Mouse (Mus musculus): Measurements from ENCODE around the gene Calr. TPM values are rescaled to one million over a fixed set of nuclear protein-coding genes. Genes with fewer than 3 reads are reported as not detected.
"Not testable (repeated sequence)": the region's sequence is repeated elsewhere in the genome, so short reads cannot be mapped to it uniquely, and the experiment has no call there.

Gene Calr
- polyA plus RNA-seq, 1 experiment from 2014 or later, result 944 TPM

DNA sequence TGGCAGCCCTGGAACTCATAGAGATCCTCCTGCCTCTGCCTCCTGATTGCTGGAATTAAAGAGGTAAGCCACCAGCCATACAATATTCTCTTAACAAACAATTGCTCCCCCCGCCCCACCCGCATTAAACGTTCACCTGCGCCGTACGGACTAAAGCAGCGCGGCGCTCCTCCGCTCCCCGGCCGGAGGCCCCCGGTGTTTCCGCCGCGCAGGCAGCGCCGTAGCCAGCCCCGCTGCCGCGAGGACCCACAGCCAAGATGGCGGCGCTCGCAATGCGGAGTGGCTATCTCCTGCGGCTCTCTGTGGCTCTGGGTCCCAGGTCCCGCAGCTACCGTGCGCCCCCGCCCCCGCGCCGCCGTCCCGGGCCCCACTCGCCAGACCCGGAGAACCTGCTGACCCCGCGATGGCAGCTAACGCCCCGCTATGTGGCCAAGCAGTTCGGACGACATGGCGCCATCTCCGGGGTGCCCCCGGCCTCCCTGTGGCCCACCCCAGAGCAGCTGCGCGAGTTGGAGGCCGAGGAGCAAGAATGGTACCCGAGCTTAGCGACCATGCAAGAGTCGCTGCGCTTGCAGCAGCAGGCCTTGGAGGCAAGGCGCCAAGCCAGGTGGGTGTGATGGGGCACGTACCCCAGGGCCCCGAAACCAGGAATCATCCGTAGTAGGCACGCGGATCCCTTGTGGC lies 14.6 kb downstream of the Calr start:
- no peaks in the 10 kb centered on the region for H3K9me3 ChIP-seq
- H3K9ac ChIP-seq, result peak overlapping the region; percentile 88
- no peaks in the 10 kb centered on the region for H3K27me3 ChIP-seq
- 1% methylated on average over 59 of the region's 59 CpGs for WGBS
- peak overlapping the region; percentile 55 for H3K4me2 ChIP-seq (replicated peaks)
- peaks cover 35% of the 10 kb centered on the region for H3K36me3 ChIP-seq
- peak overlapping the region; percentile 75 for H3K4me3 ChIP-seq
- ATAC-seq (ENCODE audit: insufficient number of reproducible peaks, insufficient read depth, low FRiP score, low TSS enrichment), result peak; percentile 53
- H3K4me1 ChIP-seq, result peaks cover 16% of the 10 kb centered on the region
- peak overlapping the region; percentile 89 for H3K27ac ChIP-seq

DNA sequence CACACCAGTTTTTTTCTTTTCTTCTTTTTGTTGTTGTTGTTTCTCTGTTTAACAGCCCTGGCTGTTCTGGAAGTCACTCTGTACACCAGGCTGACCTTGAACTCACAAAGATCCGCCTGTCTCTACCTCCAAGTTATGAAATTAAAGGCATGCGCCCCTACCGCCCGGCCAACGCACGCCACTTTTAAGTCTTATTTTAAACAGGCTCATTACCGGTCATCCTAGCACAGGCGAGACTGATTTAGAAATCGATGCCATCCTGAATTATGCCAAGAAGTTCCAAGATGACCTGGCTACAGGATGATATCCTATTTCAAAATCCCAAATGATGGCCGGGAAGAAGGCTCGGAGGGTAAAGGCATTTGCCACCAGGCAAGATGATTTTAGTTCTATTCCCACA lies 15.2 kb downstream of the Calr start, which contains the start of gene Gadd45gip1:
Gene Gadd45gip1 (plus strand): TSS at position 33 of the 400 bp plus-strand sequence.
- H3K27ac ChIP-seq, result peak within 1 kb of the TSS; percentile 89
- H3K9ac ChIP-seq, result peak within 1 kb of the TSS; percentile 88
- H3K27me3 ChIP-seq, result no peaks in the 10 kb centered on the region
- 82% methylated on average over 11 of the region's 11 CpGs for WGBS
- peaks cover 28% of the 10 kb centered on the region for H3K36me3 ChIP-seq
- ATAC-seq (ENCODE audit: insufficient number of reproducible peaks, insufficient read depth, low FRiP score, low TSS enrichment), result no peak
- H3K4me3 ChIP-seq, result peak within 1 kb of the TSS; percentile 75
- no peaks in the 10 kb centered on the region for H3K9me3 ChIP-seq
- peaks cover 9% of the 10 kb centered on the region; the same call in 1 of the 2 replicates for H3K4me1 ChIP-seq
- H3K4me2 ChIP-seq (replicated peaks), result peak within 1 kb of the TSS; percentile 55

DNA sequence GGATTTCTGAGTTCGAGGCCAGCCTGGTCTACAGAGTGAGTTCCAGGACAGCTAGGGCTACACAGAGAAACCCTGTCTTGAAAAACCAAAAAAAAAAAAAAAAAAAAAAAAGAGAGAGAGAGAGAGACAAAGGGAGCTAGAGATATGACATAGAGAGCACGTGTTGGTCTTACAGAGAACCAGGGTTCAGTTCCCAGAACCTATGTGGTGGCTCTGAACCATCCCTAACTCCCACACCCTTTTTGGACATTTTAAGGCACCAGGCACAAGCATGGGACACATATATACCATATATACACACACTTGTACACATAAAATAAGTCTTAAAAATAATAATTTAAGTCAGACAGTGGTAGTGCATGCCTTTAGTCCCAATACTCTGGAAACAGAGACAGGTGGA lies 20.2 kb downstream of the Calr start:
- H3K4me2 ChIP-seq (replicated peaks); H3K4me3 ChIP-seq; H3K36me3 ChIP-seq; H3K27ac ChIP-seq; H3K4me1 ChIP-seq; H3K9ac ChIP-seq; ATAC-seq (ENCODE audit: insufficient number of reproducible peaks, insufficient read depth, low FRiP score, low TSS enrichment); H3K9me3 ChIP-seq; H3K27me3 ChIP-seq: not testable (repeated sequence)
- 89% methylated on average over 2 of the region's 2 CpGs for WGBS

DNA sequence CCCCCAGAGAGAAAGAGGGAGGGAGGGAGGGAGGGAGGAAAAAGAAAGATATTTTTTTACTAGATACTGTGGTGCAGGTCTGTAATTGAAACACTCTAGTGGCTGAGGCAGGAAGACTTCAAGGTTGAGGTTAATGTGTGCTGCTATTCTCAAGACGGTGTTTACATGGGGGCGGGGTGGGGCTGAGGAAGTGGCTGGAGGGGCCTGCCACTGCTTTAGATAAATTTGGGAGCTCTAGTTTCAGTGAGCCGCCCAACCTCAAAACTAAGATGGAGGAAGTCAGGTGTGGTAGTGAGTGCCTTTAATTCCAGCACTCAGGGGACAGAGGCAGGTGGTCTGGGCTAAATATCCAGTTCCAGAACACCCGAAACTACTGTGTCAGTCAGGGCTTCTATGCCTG lies 21.1 kb downstream of the Calr start:
- Histone ChIP-seq H3K36me3 (no peaks in the 10 kb centered on the region), H3K27ac (no peak overlapping the region), H3K4me1 (0 out of 2 replicates have a peak, but pooled peaks cover 3% of the 10 kb centered on the region), H3K9me3 (no peaks in the 10 kb centered on the region), H3K4me3 (no peak overlapping the region), H3K4me2 (replicated peaks) (no peak overlapping the region), H3K27me3 (peaks cover 6% of the 10 kb centered on the region; the same call in 1 of the 2 replicates), H3K9ac (no peak overlapping the region)
- 61% methylated on average over 4 of the region's 4 CpGs for whole genome bisulfite sequencing
- no peak for ATAC-seq (ENCODE audit: insufficient number of reproducible peaks, insufficient read depth, low FRiP score, low TSS enrichment)

DNA sequence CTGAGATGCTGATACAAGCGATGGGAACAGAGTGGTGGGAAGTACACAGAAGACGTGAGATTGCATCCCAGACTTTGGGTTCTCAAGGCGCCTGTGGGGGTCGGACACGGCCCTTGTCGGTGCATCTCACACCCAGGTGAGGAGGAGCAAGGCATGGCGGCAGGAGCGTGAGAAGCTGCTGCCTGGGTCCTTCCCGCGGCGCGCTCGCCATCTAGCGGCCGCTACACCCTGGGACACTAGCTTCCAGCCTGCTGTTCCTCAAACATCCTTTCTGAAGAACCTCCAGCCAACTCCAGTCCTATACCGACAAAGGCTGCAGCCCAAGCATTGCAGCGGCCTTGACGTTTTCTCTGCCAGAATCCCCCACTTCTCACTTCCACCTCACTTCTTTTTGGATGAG lies 23.1 kb downstream of the Calr start:
- Histone ChIP-seq H3K4me3 (no peak overlapping the region), H3K9ac (0 out of 2 replicates have a peak overlapping the region, but pooled peaks have one; percentile 31), H3K27ac (no peak overlapping the region), H3K9me3 (no peaks in the 10 kb centered on the region), H3K27me3 (peaks cover 6% of the 10 kb centered on the region; the same call in 1 of the 2 replicates), H3K4me2 (replicated peaks) (peak overlapping the region; percentile 48), H3K4me1 (0 out of 2 replicates have a peak, but pooled peaks cover 3% of the 10 kb centered on the region), H3K36me3 (no peaks in the 10 kb centered on the region)
- ATAC-seq (ENCODE audit: insufficient number of reproducible peaks, insufficient read depth, low FRiP score, low TSS enrichment), result no peak
- 1% methylated on average over 18 of the region's 18 CpGs for whole genome bisulfite sequencing

DNA sequence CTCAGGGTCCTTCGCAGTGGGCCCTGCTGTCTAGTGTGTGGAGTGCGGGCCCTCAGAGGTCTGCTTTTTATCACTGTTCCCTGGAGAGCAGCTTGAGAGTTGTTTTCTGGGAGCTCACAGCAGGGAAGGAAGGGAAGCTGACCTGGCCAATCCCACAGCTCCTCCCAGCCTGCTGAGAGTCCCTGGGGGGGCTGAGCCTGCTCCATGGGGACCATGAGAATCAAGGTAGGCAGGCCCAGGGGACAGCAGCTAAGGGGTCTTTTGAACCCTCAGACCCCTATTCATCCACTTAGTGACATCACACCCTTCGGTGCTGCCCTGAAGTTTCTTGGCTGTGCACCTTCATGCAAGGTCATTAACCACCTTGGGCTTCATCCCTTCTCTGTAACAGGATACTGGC lies 24.0 kb downstream of the Calr start, which contains the start of gene Dand5:
Gene Dand5 (minus strand): TSS at position 101 of the 400 bp plus-strand sequence.
- H3K4me2 ChIP-seq (replicated peaks), result peak within 1 kb of the TSS; percentile 48
- 0 out of 2 replicates have a peak within 1 kb of the TSS, but pooled peaks have one; percentile 31 for H3K9ac ChIP-seq
- ATAC-seq (ENCODE audit: insufficient number of reproducible peaks, insufficient read depth, low FRiP score, low TSS enrichment), result 0 out of 2 replicates have a peak, but pooled peaks have one; percentile 39
- 0 out of 2 replicates have a peak, but pooled peaks cover 3% of the 10 kb centered on the region for H3K4me1 ChIP-seq
- H3K36me3 ChIP-seq, result no peaks in the 10 kb centered on the region
- no peaks in the 10 kb centered on the region for H3K9me3 ChIP-seq
- WGBS, result 28% methylated on average over 3 of the region's 3 CpGs
- no peak within 1 kb of the TSS for H3K4me3 ChIP-seq
- peaks cover 6% of the 10 kb centered on the region; the same call in 1 of the 2 replicates for H3K27me3 ChIP-seq
- H3K27ac ChIP-seq, result no peak within 1 kb of the TSS

DNA sequence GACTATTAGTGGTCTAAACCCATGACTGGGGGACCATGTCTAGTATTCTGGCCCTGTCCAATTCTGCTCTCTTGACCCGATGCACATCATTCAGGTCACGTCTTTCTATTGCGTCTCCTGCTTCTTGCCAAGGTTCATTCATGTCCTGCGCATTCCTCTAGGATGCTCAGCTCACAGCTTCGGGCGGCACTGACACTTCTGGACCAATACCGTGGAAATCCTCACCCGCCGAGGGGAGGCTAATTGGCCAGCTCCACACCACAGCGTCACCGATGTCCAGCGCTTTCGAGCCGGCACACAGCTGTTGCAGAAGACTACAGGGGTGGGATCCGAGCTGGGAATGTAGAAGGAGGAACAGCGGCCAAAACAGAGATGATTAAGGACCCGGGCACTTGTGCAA lies 30.6 kb downstream of the Calr start:
- Histone ChIP-seq H3K9me3 (no peaks in the 10 kb centered on the region), H3K4me3 (no peak overlapping the region), H3K36me3 (no peaks in the 10 kb centered on the region), H3K27ac (no peak overlapping the region), H3K27me3 (peaks cover 32% of the 10 kb centered on the region), H3K4me1 (peaks cover 9% of the 10 kb centered on the region), H3K9ac (no peak overlapping the region), H3K4me2 (replicated peaks) (no peak overlapping the region)
- 76% methylated on average over 17 of the region's 17 CpGs for WGBS
- ATAC-seq (ENCODE audit: insufficient number of reproducible peaks, insufficient read depth, low FRiP score, low TSS enrichment), result no peak

DNA sequence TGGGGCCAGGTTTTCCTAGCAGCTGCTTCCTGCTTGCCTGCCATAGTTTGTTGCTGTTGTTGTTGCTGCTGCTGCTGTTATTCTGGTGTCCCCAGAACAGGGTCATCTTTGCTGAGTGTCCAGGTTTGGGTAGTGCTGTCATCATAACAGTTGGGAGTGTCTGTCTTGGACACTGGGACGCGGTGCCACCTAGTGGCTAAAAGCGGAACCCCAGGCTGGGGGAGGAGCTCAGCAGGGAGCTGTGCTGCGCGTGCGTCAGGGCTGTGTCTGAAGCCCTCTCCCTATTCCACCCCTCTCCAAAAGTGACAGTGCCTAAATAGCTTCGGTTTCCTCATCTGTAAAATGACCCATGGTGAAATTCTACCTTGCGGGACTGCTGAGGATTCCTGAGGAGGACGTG lies 31.2 kb downstream of the Calr start:
- Histone ChIP-seq H3K9ac (no peak overlapping the region), H3K36me3 (no peaks in the 10 kb centered on the region), H3K27me3 (peaks cover 35% of the 10 kb centered on the region), H3K4me3 (no peak overlapping the region), H3K4me1 (peaks cover 15% of the 10 kb centered on the region), H3K9me3 (no peaks in the 10 kb centered on the region), H3K4me2 (replicated peaks) (no peak overlapping the region), H3K27ac (no peak overlapping the region)
- ATAC-seq (ENCODE audit: insufficient number of reproducible peaks, insufficient read depth, low FRiP score, low TSS enrichment), result peak; percentile 47; the same call in 1 of the 2 replicates
- WGBS, result 7% methylated on average over 9 of the region's 9 CpGs

DNA sequence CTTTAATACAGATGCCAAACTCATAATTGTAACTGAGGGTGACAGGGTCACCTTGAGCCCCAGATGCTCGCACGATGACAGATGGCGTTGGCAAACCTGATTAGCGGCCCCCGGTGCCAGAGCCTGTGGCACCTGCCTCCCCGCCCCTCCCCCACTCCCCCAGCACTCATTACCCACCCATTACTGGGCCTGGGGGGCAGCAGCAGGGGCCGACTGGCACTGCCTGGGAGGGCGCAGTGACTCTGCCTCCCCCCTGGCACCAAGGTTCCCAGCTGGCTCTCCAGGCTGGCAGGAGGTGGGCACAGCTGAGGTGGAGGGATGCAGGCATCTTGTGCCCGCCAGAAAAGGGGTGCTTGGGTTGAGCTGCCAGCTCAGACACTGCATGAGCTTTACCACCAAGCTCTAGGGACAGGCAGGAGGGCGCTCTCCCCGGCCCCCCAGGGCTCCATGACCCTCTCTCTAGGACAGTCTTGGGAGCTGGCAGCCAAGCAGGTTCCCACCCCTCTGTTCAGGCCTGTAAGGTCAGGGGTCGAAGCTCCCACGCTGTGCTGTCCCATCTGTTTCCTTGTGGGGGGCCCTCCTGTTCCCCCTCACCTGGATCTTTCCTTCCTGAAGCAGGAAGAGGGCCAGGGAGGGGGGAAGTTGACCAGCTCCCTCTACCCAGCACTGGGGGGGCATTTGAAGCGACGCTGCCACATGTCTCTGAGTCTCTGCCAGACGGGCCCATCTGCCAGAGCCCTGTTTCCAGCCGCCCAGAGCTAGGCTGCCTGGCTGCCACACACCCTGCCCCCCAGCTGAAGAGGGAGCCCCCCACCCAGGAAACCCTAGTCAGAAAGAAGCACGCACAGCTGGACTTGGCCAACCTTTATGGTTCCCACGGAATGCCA lies 31.9 kb downstream of the Calr start:
- no peak overlapping the region for H3K4me3 ChIP-seq
- H3K9ac ChIP-seq, result no peak overlapping the region
- H3K9me3 ChIP-seq, result no peaks in the 10 kb centered on the region
- H3K36me3 ChIP-seq, result no peaks in the 10 kb centered on the region
- WGBS, result 47% methylated on average over 19 of the region's 19 CpGs
- H3K27ac ChIP-seq, result no peak overlapping the region
- no peak for ATAC-seq (ENCODE audit: insufficient number of reproducible peaks, insufficient read depth, low FRiP score, low TSS enrichment)
- peaks cover 36% of the 10 kb centered on the region for H3K27me3 ChIP-seq
- no peak overlapping the region for H3K4me2 ChIP-seq (replicated peaks)
- peaks cover 16% of the 10 kb centered on the region for H3K4me1 ChIP-seq

DNA sequence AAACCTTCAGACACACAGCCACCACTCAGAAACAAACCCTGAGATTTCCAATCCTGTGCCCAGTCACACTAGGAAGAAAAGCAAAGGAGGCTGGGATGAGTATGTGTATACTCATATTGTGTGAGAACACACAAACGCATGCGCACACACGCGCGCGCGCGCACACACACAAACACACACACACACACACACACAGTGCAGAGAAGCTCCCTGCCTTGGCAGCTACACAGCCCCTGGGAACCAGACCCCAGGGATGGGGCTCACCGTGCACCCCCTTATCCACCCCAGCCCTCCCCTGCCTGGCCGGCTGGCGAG lies 32.5 kb downstream of the Calr start:
- H3K27me3 ChIP-seq, result peaks cover 42% of the 10 kb centered on the region
- H3K4me1 ChIP-seq, result peaks cover 16% of the 10 kb centered on the region
- 87% methylated on average over 11 of the region's 11 CpGs for WGBS
- no peak overlapping the region for H3K4me2 ChIP-seq (replicated peaks)
- H3K4me3 ChIP-seq, result no peak overlapping the region
- 0 out of 2 replicates have a peak, but pooled peaks have one; percentile 28 for ATAC-seq (ENCODE audit: insufficient number of reproducible peaks, insufficient read depth, low FRiP score, low TSS enrichment)
- no peak overlapping the region for H3K27ac ChIP-seq
- no peaks in the 10 kb centered on the region for H3K36me3 ChIP-seq
- H3K9me3 ChIP-seq, result no peaks in the 10 kb centered on the region
- no peak overlapping the region for H3K9ac ChIP-seq

DNA sequence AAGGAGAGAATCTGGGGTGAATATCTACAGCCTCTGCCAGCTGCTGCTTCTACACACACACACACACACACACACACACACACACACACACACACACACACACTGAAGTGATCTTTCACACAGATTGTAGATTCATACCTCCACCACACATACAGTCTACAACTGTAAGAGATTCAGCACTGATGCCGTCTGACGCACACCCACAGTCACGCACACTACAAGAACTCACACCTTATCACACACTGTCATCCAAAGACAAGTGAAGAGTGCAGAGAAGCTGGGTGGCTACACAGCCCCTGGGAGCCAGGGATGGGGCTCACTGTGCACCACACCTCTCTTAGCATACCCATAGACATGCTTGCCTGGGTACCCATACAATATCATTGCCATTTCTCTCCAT lies 32.9 kb downstream of the Calr start:
- no peak overlapping the region for H3K9ac ChIP-seq
- H3K4me3 ChIP-seq, result no peak overlapping the region
- peaks cover 16% of the 10 kb centered on the region for H3K4me1 ChIP-seq
- ATAC-seq (ENCODE audit: insufficient number of reproducible peaks, insufficient read depth, low FRiP score, low TSS enrichment), result no peak
- no peaks in the 10 kb centered on the region for H3K36me3 ChIP-seq
- no peak overlapping the region for H3K4me2 ChIP-seq (replicated peaks)
- H3K27ac ChIP-seq, result no peak overlapping the region
- 79% methylated on average over 3 of the region's 3 CpGs for WGBS
- no peaks in the 10 kb centered on the region for H3K9me3 ChIP-seq
- peaks cover 46% of the 10 kb centered on the region for H3K27me3 ChIP-seq

Data from embryonic facial prominence, embryonic 12.5 days (tissue).